Mouse (Mus musculus) G1E (cell line): ENCODE measurements around the gene Dchs1. TPM values are rescaled to one million over a fixed set of nuclear protein-coding genes. Genes with fewer than 3 reads are reported as not detected.

Experiments
- ATAC-seq: 2 replicates; pipeline ENCODE4 v1.8.0; 2016; ENCODE audit warnings: mild to moderate bottlenecking; ENCODE audit not compliant: insufficient number of reproducible peaks, poor library complexity, low FRiP score, severe bottlenecking; ENCODE audit errors: extremely low read depth
- DNase-seq: peaks from one replicate; pipeline ENCODE4 v3.0.0; 2012; ENCODE audit warnings: low spot score
- H3K27me3 ChIP-seq: 2 replicates; pipeline ENCODE4 v1.6.1; 2012; ENCODE audit warnings: mild to moderate bottlenecking, low read length, inconsistent platforms; ENCODE audit not compliant: insufficient read depth
- H3K36me3 ChIP-seq: replicated peaks from 2 replicates; pipeline ENCODE3; 2012; ENCODE audit warnings: mild to moderate bottlenecking, inconsistent platforms
- H3K4me1 ChIP-seq: 2 replicates; pipeline ENCODE4 v1.6.1; 2012; ENCODE audit warnings: low read depth, low read length, inconsistent platforms, mixed read lengths; ENCODE audit not compliant: insufficient read depth
- H3K4me3 ChIP-seq: 2 replicates; pipeline ENCODE4 v1.5.1; 2012; ENCODE audit warnings: low read depth, mild to moderate bottlenecking, inconsistent platforms, low read length, moderate library complexity, mixed read lengths
- H3K9me3 ChIP-seq: replicated peaks from 2 replicates; pipeline ENCODE4 v1.6.1; 2012; ENCODE audit warnings: inconsistent platforms
- CTCF ChIP-seq: IDR thresholded peaks from 2 replicates; pipeline ENCODE4 v1.5.1; 2012; ENCODE audit warnings: low read depth, low read length, inconsistent platforms, mixed read lengths
- GATA1 ChIP-seq: IDR thresholded peaks from 2 replicates; pipeline ENCODE4 v1.6.1; 2012; ENCODE audit warnings: borderline replicate concordance, low read length, inconsistent platforms, mixed read lengths
- GATA2 ChIP-seq: IDR thresholded peaks from 2 replicates; pipeline ENCODE4 v1.6.1; 2012; ENCODE audit warnings: low read depth, low read length, inconsistent platforms, borderline replicate concordance
- POLR2AphosphoS5 ChIP-seq: IDR thresholded peaks from 2 replicates; pipeline ENCODE4 v1.6.1; 2012; ENCODE audit warnings: low read depth, low read length, inconsistent platforms; ENCODE audit not compliant: insufficient replicate concordance
- TAL1 ChIP-seq: conservative IDR thresholded peaks from 2 replicates; pipeline ENCODE4 v1.6.1; 2012; ENCODE audit warnings: low read depth, low read length, inconsistent platforms, mixed read lengths
- polyA plus RNA-seq: library from polyadenylated mRNA; stranded (reverse); fragments of >175 nt; gene quantifications from 2 replicates; pipeline ENCODE4 v1.2.3, GENCODE M21; 2012
- total RNA-seq, 2 experiments: library from RNA; stranded (forward) in 1 of 2; stranded (reverse) in 1 of 2; fragments of 200-1000 nt in 1 of 2; fragments of >200 nt in 1 of 2; fragmentation: Nextera tagmentation in 1 of 2; gene quantifications; 2 replicates each; pipeline ENCODE4 v1.2.3; 2014 to 2017

Gene Dchs1
- total and polyA plus RNA-seq, 3 experiments, result 0.05 TPM; not detected in 2

- peaks cover 19% of the 10 kb centered on the region for H3K27me3 ChIP-seq
- DNase-seq (no peak), ATAC-seq (no peak)
- H3K4me3 ChIP-seq, result no peak overlapping the region
- H3K9me3 ChIP-seq, result no peaks in the 10 kb centered on the region
- no peaks in the 10 kb centered on the region for H3K36me3 ChIP-seq
- no peaks in the 10 kb centered on the region for H3K4me1 ChIP-seq
- TF ChIP-seq CTCF (no peak), GATA1 (no peak), TAL1 (no peak), GATA2 (no peak), POLR2AphosphoS5 (no peak)
Measured at GRCm38 (mm10) chr7:105767729-105768165, 19.7 kb downstream of the Dchs1 start.

- Histone ChIP-seq H3K4me3 (no peak overlapping the region), H3K36me3 (no peaks in the 10 kb centered on the region), H3K27me3 (peaks cover 22% of the 10 kb centered on the region), H3K9me3 (no peaks in the 10 kb centered on the region), H3K4me1 (0 out of 2 replicates have a peak, but pooled peaks cover 2% of the 10 kb centered on the region)
- TF ChIP-seq CTCF (no peak), POLR2AphosphoS5 (no peak), TAL1 (no peak), GATA1 (no peak), GATA2 (no peak)
- no peak for DNase-seq
- no peak for ATAC-seq
Measured at GRCm38 (mm10) chr7:105764331-105764730, 23.1 kb downstream of the Dchs1 start.

DNA sequence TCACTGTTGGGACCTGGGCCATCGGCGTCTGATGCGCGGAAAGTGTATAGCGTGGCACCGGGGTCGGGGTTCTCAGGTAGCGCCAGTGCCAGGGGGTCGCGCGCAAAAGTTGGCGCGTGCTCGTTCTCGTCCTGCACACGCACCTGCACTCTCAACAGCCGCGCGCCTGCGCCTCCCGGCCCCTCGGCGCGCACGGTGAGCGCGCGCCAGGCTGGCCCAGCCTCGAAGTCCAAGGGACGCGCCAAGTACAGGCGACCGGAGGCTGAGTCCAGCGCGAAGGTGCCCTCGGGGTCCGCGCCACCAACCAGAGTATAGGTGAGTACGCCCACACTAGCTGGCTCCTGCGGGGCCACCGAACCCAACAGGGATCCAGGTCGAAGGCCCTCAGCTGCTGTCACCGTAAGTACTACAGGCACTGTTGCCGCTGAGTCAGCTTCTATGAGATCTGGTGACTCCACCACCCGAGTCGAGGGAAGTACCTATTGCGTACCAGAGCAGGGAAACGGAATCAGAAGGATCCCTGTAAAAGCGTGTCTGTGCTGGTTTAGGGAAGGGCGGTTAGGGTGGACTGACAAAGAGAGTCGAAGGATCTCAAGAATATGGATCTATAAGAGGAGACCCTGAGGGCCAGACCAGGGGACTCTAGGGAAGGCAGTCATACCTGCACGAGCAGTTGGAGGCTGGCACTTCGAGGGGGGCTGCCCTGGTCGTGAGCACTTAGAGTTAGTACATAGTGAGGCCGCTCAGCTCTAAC, 24.8 kb downstream of the Dchs1 start:
- no peak for ATAC-seq
- Histone ChIP-seq H3K9me3 (no peaks in the 10 kb centered on the region), H3K27me3 (peaks cover 34% of the 10 kb centered on the region), H3K36me3 (no peaks in the 10 kb centered on the region), H3K4me1 (0 out of 2 replicates have a peak, but pooled peaks cover 2% of the 10 kb centered on the region), H3K4me3 (no peak overlapping the region)
- TF ChIP-seq GATA1, result no peak
- TF ChIP-seq GATA2, result no peak
- TF ChIP-seq TAL1, result no peak
- TF ChIP-seq CTCF, result no peak
- no peak for TF ChIP-seq POLR2AphosphoS5
- DNase-seq, result no peak

- Histone ChIP-seq H3K4me3 (no peak overlapping the region), H3K4me1 (0 out of 2 replicates have a peak, but pooled peaks cover 2% of the 10 kb centered on the region), H3K9me3 (no peaks in the 10 kb centered on the region), H3K27me3 (peaks cover 36% of the 10 kb centered on the region), H3K36me3 (no peaks in the 10 kb centered on the region)
- DNase-seq (no peak), ATAC-seq (no peak)
- TF ChIP-seq TAL1, result no peak
- TF ChIP-seq GATA2, result no peak
- TF ChIP-seq GATA1, result no peak
- TF ChIP-seq POLR2AphosphoS5, result no peak
- TF ChIP-seq CTCF, result no peak
Measured at GRCm38 (mm10) chr7:105761813-105762484, 25.5 kb downstream of the Dchs1 start.

GRCm38 (mm10) chr7:105753281-105753680, 34.2 kb downstream of the Dchs1 start:
- TF ChIP-seq GATA2, result no peak
- TF ChIP-seq POLR2AphosphoS5, result no peak
- TF ChIP-seq TAL1, result no peak
- TF ChIP-seq GATA1, result no peak
- TF ChIP-seq CTCF, result no peak
- H3K9me3 ChIP-seq, result no peaks in the 10 kb centered on the region
- peaks cover 47% of the 10 kb centered on the region for H3K27me3 ChIP-seq
- no peak overlapping the region for H3K4me3 ChIP-seq
- H3K36me3 ChIP-seq, result peaks cover 27% of the 10 kb centered on the region
- ATAC-seq, result no peak
- peaks cover 29% of the 10 kb centered on the region for H3K4me1 ChIP-seq
- DNase-seq, result no peak

DNA sequence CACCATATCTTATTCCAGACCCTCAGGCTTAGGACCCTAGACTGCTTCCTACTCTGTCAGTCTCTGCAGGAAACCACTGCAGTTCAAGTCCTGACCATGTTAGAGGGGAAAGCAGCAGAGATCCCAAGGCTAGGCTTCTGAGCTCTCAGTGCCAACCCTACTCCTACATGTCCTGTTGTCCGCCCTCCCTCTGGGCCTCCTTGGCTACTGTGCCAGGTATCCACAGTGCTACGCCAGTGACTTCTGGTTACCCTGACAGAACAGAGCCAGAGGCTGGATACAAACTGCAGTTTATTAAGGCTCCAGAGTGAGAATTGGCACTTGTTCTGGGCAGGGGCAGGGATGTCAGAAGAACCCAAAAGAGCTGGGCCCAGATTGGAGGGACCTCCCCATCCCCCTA, 34.7 kb downstream of the Dchs1 start:
- H3K27me3 ChIP-seq, result peaks cover 43% of the 10 kb centered on the region
- DNase-seq, result no peak
- peaks cover 33% of the 10 kb centered on the region for H3K36me3 ChIP-seq
- ATAC-seq, result no peak
- peaks cover 29% of the 10 kb centered on the region for H3K4me1 ChIP-seq
- TF ChIP-seq CTCF, result no peak
- no peak for TF ChIP-seq GATA2
- TF ChIP-seq TAL1, result no peak
- no peak for TF ChIP-seq POLR2AphosphoS5
- TF ChIP-seq GATA1, result no peak
- no peaks in the 10 kb centered on the region for H3K9me3 ChIP-seq
- no peak overlapping the region for H3K4me3 ChIP-seq
